Mouse (Mus musculus): ENCODE results near the gene Nhlrc4. TPM values are rescaled to one million over a fixed set of nuclear protein-coding genes. Genes with fewer than 3 reads are reported as not detected.

Nhlrc4 gene
- polyA plus RNA-seq (2014; fragmentation: Illumina TruSeq; extraction: RNeasy Lipid Tissue Mini Kit (QIAGEN cat#74804); ENCODE audit: low replicate concordance) = not detected

GRCm38 (mm10) chr17:25944366-25945163 lies at the start of gene Nhlrc4, which contains the start of gene Pigq:
Gene Nhlrc4, minus strand, starts transcription at chr17:25944961.
Gene Pigq, minus strand, starts transcription at chr17:25944936.

GRCm38 (mm10) chr17:25985306-25986294 lies 40.8 kb upstream of the Nhlrc4 start, which contains the start of gene Capn15:
Gene Capn15, minus strand, starts transcription at chr17:25985796.

GRCm38 (mm10) chr17:25951803-25952623 lies 7.3 kb upstream of the Nhlrc4 start, which contains the start of gene A930017K11Rik:
Gene A930017K11Rik, minus strand, starts transcription at chr17:25952565.

GRCm38 (mm10) chr17:25919144-25919785 lies 25.5 kb downstream of the Nhlrc4 start, which contains the start of gene Rab40c:
Gene Rab40c, minus strand, starts transcription at chr17:25919727.

Other genes with a start within 250 kb of the Nhlrc4 start
- not detected for gene Gng13, start 227.8 kb downstream of the Nhlrc4 start, polyA plus RNA-seq (2014; fragmentation: Illumina TruSeq; extraction: RNeasy Lipid Tissue Mini Kit (QIAGEN cat#74804); ENCODE audit: low replicate concordance)
- gene Chtf18, start 217.5 kb downstream of the Nhlrc4 start, polyA plus RNA-seq (2014; fragmentation: Illumina TruSeq; extraction: RNeasy Lipid Tissue Mini Kit (QIAGEN cat#74804); ENCODE audit: low replicate concordance) = not detected
- gene Rpusd1, start 217.3 kb downstream of the Nhlrc4 start, polyA plus RNA-seq (2014; fragmentation: Illumina TruSeq; extraction: RNeasy Lipid Tissue Mini Kit (QIAGEN cat#74804); ENCODE audit: low replicate concordance) = not detected
- gene Mslnl, start 208.9 kb downstream of the Nhlrc4 start, polyA plus RNA-seq (2014; fragmentation: Illumina TruSeq; extraction: RNeasy Lipid Tissue Mini Kit (QIAGEN cat#74804); ENCODE audit: low replicate concordance) = not detected
- gene Msln, start 190.6 kb downstream of the Nhlrc4 start, polyA plus RNA-seq (2014; fragmentation: Illumina TruSeq; extraction: RNeasy Lipid Tissue Mini Kit (QIAGEN cat#74804); ENCODE audit: low replicate concordance) = not detected
- gene Narfl, start 171.2 kb downstream of the Nhlrc4 start, polyA plus RNA-seq (2014; fragmentation: Illumina TruSeq; extraction: RNeasy Lipid Tissue Mini Kit (QIAGEN cat#74804); ENCODE audit: low replicate concordance) = 0.67 TPM
- not detected for gene Haghl, start 159.3 kb downstream of the Nhlrc4 start, polyA plus RNA-seq (2014; fragmentation: Illumina TruSeq; extraction: RNeasy Lipid Tissue Mini Kit (QIAGEN cat#74804); ENCODE audit: low replicate concordance)
- not detected for gene Ccdc78, start 158.4 kb downstream of the Nhlrc4 start, polyA plus RNA-seq (2014; fragmentation: Illumina TruSeq; extraction: RNeasy Lipid Tissue Mini Kit (QIAGEN cat#74804); ENCODE audit: low replicate concordance)
- not detected for gene Fam173a, start 152.1 kb downstream of the Nhlrc4 start, polyA plus RNA-seq (2014; fragmentation: Illumina TruSeq; extraction: RNeasy Lipid Tissue Mini Kit (QIAGEN cat#74804); ENCODE audit: low replicate concordance)
- not detected for gene AC134908.4, start 149.3 kb downstream of the Nhlrc4 start, polyA plus RNA-seq (2014; fragmentation: Illumina TruSeq; extraction: RNeasy Lipid Tissue Mini Kit (QIAGEN cat#74804); ENCODE audit: low replicate concordance)
- gene Metrn, start 147.8 kb downstream of the Nhlrc4 start, polyA plus RNA-seq (2014; fragmentation: Illumina TruSeq; extraction: RNeasy Lipid Tissue Mini Kit (QIAGEN cat#74804); ENCODE audit: low replicate concordance) = not detected
- gene Fbxl16, start 135.9 kb downstream of the Nhlrc4 start, polyA plus RNA-seq (2014; fragmentation: Illumina TruSeq; extraction: RNeasy Lipid Tissue Mini Kit (QIAGEN cat#74804); ENCODE audit: low replicate concordance) = 0.67 TPM
- 0.26 TPM for gene Wdr24, start 121.3 kb downstream of the Nhlrc4 start, polyA plus RNA-seq (2014; fragmentation: Illumina TruSeq; extraction: RNeasy Lipid Tissue Mini Kit (QIAGEN cat#74804); ENCODE audit: low replicate concordance)
- 1.8 TPM for gene Jmjd8, start 116.1 kb downstream of the Nhlrc4 start, polyA plus RNA-seq (2014; fragmentation: Illumina TruSeq; extraction: RNeasy Lipid Tissue Mini Kit (QIAGEN cat#74804); ENCODE audit: low replicate concordance)
- gene Stub1, start 111.6 kb downstream of the Nhlrc4 start, polyA plus RNA-seq (2014; fragmentation: Illumina TruSeq; extraction: RNeasy Lipid Tissue Mini Kit (QIAGEN cat#74804); ENCODE audit: low replicate concordance) = 4.2 TPM
- not detected for gene Rhbdl1, start 107.7 kb downstream of the Nhlrc4 start, polyA plus RNA-seq (2014; fragmentation: Illumina TruSeq; extraction: RNeasy Lipid Tissue Mini Kit (QIAGEN cat#74804); ENCODE audit: low replicate concordance)
- not detected for gene Gm20683, start 103.2 kb downstream of the Nhlrc4 start, polyA plus RNA-seq (2014; fragmentation: Illumina TruSeq; extraction: RNeasy Lipid Tissue Mini Kit (QIAGEN cat#74804); ENCODE audit: low replicate concordance)
- 13.3 TPM for gene Rhot2, start 100.1 kb downstream of the Nhlrc4 start, polyA plus RNA-seq (2014; fragmentation: Illumina TruSeq; extraction: RNeasy Lipid Tissue Mini Kit (QIAGEN cat#74804); ENCODE audit: low replicate concordance)
- gene Wdr90, start 83.5 kb downstream of the Nhlrc4 start, polyA plus RNA-seq (2014; fragmentation: Illumina TruSeq; extraction: RNeasy Lipid Tissue Mini Kit (QIAGEN cat#74804); ENCODE audit: low replicate concordance) = 0.82 TPM
- not detected for gene Mcrip2, start 76.2 kb downstream of the Nhlrc4 start, polyA plus RNA-seq (2014; fragmentation: Illumina TruSeq; extraction: RNeasy Lipid Tissue Mini Kit (QIAGEN cat#74804); ENCODE audit: low replicate concordance)
- 9.2 TPM for gene Mettl26, start 69.9 kb downstream of the Nhlrc4 start, polyA plus RNA-seq (2014; fragmentation: Illumina TruSeq; extraction: RNeasy Lipid Tissue Mini Kit (QIAGEN cat#74804); ENCODE audit: low replicate concordance)
- gene Wfikkn1, start 64.1 kb downstream of the Nhlrc4 start, polyA plus RNA-seq (2014; fragmentation: Illumina TruSeq; extraction: RNeasy Lipid Tissue Mini Kit (QIAGEN cat#74804); ENCODE audit: low replicate concordance) = not detected
- gene Rab40c, start 25.2 kb downstream of the Nhlrc4 start, polyA plus RNA-seq (2014; fragmentation: Illumina TruSeq; extraction: RNeasy Lipid Tissue Mini Kit (QIAGEN cat#74804); ENCODE audit: low replicate concordance) = 0.48 TPM
- gene Pigq, start within 50 bp of the Nhlrc4 start, polyA plus RNA-seq (2014; fragmentation: Illumina TruSeq; extraction: RNeasy Lipid Tissue Mini Kit (QIAGEN cat#74804); ENCODE audit: low replicate concordance) = 23.5 TPM
- gene A930017K11Rik, start 7.6 kb upstream of the Nhlrc4 start, polyA plus RNA-seq (2014; fragmentation: Illumina TruSeq; extraction: RNeasy Lipid Tissue Mini Kit (QIAGEN cat#74804); ENCODE audit: low replicate concordance) = not detected
- gene Capn15, start 40.8 kb upstream of the Nhlrc4 start, polyA plus RNA-seq (2014; fragmentation: Illumina TruSeq; extraction: RNeasy Lipid Tissue Mini Kit (QIAGEN cat#74804); ENCODE audit: low replicate concordance) = 1.8 TPM
- gene Rab11fip3, start 124.6 kb upstream of the Nhlrc4 start, polyA plus RNA-seq (2014; fragmentation: Illumina TruSeq; extraction: RNeasy Lipid Tissue Mini Kit (QIAGEN cat#74804); ENCODE audit: low replicate concordance) = 7.1 TPM
- gene Decr2, start 145.4 kb upstream of the Nhlrc4 start, polyA plus RNA-seq (2014; fragmentation: Illumina TruSeq; extraction: RNeasy Lipid Tissue Mini Kit (QIAGEN cat#74804); ENCODE audit: low replicate concordance) = 48.4 TPM
- not detected for gene Nme4, start 150.6 kb upstream of the Nhlrc4 start, polyA plus RNA-seq (2014; fragmentation: Illumina TruSeq; extraction: RNeasy Lipid Tissue Mini Kit (QIAGEN cat#74804); ENCODE audit: low replicate concordance)
- gene Tmem8, start 168.3 kb upstream of the Nhlrc4 start, polyA plus RNA-seq (2014; fragmentation: Illumina TruSeq; extraction: RNeasy Lipid Tissue Mini Kit (QIAGEN cat#74804); ENCODE audit: low replicate concordance) = 8.8 TPM
- gene Mrpl28, start 178.5 kb upstream of the Nhlrc4 start, polyA plus RNA-seq (2014; fragmentation: Illumina TruSeq; extraction: RNeasy Lipid Tissue Mini Kit (QIAGEN cat#74804); ENCODE audit: low replicate concordance) = 5.3 TPM
- gene Axin1, start 193.7 kb upstream of the Nhlrc4 start, polyA plus RNA-seq (2014; fragmentation: Illumina TruSeq; extraction: RNeasy Lipid Tissue Mini Kit (QIAGEN cat#74804); ENCODE audit: low replicate concordance) = 10.7 TPM